Mouse (Mus musculus) embryonic facial prominence, embryonic 13.5 days (tissue): ENCODE results near the gene Ppp1r12b. TPM values are rescaled to one million over a fixed set of nuclear protein-coding genes. Genes with fewer than 3 reads are reported as not detected.

Experiments
- ATAC-seq: fragments of 200-750 bp; cut with Nextera tagmentation; 2 replicates; pipeline ENCODE4 v1.8.0; 2017; ENCODE audit warnings: low read depth; ENCODE audit not compliant: insufficient number of reproducible peaks, insufficient read depth, low FRiP score, low TSS enrichment
- H3K27ac ChIP-seq: fragments of 300-500 bp; sonication (generic); 2 replicates; pipeline ENCODE4 v1.5.1; 2015; ENCODE audit warnings: moderate library complexity, mild to moderate bottlenecking, inconsistent platforms
- H3K27me3 ChIP-seq: fragments of 300-500 bp; sonication (generic); 2 replicates; pipeline ENCODE4 v1.6.1; 2015; ENCODE audit warnings: mild to moderate bottlenecking, inconsistent platforms
- H3K36me3 ChIP-seq: fragments of 300-500 bp; sonication (generic); 2 replicates; pipeline ENCODE4 v1.6.1; 2015; ENCODE audit warnings: mild to moderate bottlenecking, inconsistent platforms
- H3K4me1 ChIP-seq: fragments of 300-500 bp; sonication (generic); 2 replicates; pipeline ENCODE4 v1.6.1; 2015; ENCODE audit warnings: inconsistent platforms
- H3K4me2 ChIP-seq: fragments of 300-500 bp; sonication (generic); 2 replicates; pipeline ENCODE4 v1.6.1; 2015; ENCODE audit warnings: moderate library complexity, mild to moderate bottlenecking, inconsistent platforms
- H3K4me3 ChIP-seq: fragments of 300-500 bp; sonication (generic); 2 replicates; pipeline ENCODE4 v1.5.1; 2015; ENCODE audit warnings: mild to moderate bottlenecking, inconsistent platforms
- H3K9ac ChIP-seq: fragments of 300-500 bp; sonication (generic); 2 replicates; pipeline ENCODE4 v1.6.1; 2015; ENCODE audit warnings: mild to moderate bottlenecking, inconsistent platforms
- H3K9me3 ChIP-seq: fragments of 300-500 bp; sonication (generic); 2 replicates; pipeline ENCODE4 v1.6.1; 2016; ENCODE audit warnings: inconsistent platforms
- WGBS: fragments of 180-500 bp; shearing (Covaris S2); methylation state at CpG from one replicate; pipeline ENCODE4 v1.1.7; 2015; ENCODE audit warnings: mixed read lengths; 5-methylcytosine and 5-hydroxymethylcytosine counted together
- polyA plus RNA-seq: library from polyadenylated mRNA; unstranded; fragments of >200 nt; fragmentation: Nextera tagmentation; extraction: Ambion mirVana; gene quantifications from 2 replicates; pipeline ENCODE4 v1.2.1, GENCODE M21; 2015

The Ppp1r12b gene
- polyA plus RNA-seq, 1 experiment from 2014 or later, result 9.9 TPM

DNA sequence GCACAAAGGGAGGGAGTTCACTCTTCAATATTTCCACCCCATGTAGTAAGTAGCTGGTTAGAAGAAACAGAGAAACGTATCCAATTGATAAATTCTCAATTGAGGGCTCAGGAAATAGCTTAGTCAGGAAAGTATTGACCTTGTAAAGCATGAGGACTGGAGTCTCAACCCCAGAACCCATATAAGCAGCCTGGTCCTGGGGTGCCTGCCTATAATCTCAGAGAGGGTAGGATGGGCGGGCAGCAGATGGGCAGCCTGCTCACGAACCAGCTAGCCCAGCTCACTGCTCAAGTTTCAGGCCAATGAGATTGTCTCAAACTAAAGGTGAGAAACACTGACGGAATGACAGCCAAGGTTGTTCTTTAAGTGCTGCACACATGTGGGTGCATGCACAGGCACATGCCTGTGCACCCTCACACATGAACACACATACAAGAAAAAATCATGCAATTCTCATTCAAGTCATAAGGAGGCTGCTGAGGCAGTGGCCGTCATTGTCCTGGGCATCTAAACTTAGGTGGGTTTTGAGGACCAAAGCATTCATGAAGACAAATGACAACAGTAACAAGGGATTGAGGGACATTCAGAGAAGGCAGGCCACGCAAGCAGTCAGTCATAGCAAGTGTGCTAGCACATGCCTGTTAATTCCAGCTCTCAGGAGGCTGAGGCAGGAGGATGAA lies 137.7 kb downstream of the Ppp1r12b start:
- Histone ChIP-seq H3K9me3 (no peaks in the 10 kb centered on the region), H3K9ac (no peak overlapping the region), H3K4me3 (no peak overlapping the region), H3K4me1 (peaks cover 37% of the 10 kb centered on the region), H3K27me3 (no peaks in the 10 kb centered on the region), H3K36me3 (no peaks in the 10 kb centered on the region), H3K4me2 (no peak overlapping the region), H3K27ac (peak overlapping the region; percentile 82; the same call in 1 of the 2 replicates)
- no peak for ATAC-seq
- 87% methylated on average over 6 of the region's 6 CpGs for WGBS

DNA sequence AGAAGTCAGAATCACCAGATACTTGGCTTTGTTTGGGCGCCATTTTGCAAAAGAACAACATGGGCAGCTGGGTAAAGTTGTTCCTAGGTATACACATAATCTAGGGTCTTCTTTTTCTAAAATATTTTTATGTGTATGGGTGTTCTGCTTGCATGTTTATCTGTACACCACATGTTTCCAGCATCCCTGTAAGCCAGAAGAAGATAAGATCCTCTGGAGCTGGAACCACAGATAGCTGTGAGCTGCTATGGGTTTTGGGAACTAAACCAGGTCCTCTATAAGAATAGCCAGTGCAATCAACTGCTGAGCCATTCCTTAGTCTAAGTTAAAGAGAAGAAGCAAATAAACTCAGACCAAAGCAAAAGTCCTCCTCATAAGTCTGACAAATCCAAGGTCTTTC lies 138.6 kb downstream of the Ppp1r12b start:
- Histone ChIP-seq H3K4me2 (peak overlapping the region; percentile 2; the same call in 1 of the 2 replicates), H3K4me3 (no peak overlapping the region), H3K9ac (no peak overlapping the region), H3K27me3 (no peaks in the 10 kb centered on the region), H3K27ac (peak overlapping the region; percentile 82), H3K9me3 (no peaks in the 10 kb centered on the region), H3K4me1 (peaks cover 30% of the 10 kb centered on the region), H3K36me3 (no peaks in the 10 kb centered on the region)
- WGBS, result 87% methylated on average over 1 of the region's 1 CpGs
- ATAC-seq, result no peak

DNA sequence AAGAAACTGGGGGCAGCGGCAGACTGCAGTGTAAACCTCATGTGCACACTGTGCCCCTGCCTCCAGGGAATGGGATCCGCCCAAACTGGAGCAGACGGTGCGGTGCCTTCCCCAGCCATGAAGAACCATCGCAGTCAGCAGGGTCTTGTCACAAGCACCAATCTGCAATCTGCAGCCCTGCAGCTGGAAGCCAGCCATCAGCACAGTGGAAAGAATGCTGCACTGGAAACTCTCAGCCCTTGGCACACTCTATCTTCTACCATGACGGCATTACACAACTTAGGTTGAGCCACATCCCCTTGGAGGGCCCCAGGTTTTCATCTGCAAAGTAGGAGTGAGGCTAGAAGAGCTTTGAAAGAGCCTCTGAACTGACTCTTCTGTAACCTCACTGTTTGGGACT lies 139.1 kb downstream of the Ppp1r12b start:
- Histone ChIP-seq H3K4me3 (no peak overlapping the region), H3K9ac (no peak overlapping the region), H3K4me2 (peak overlapping the region; percentile 2; the same call in 1 of the 2 replicates), H3K4me1 (peaks cover 30% of the 10 kb centered on the region), H3K27me3 (no peaks in the 10 kb centered on the region), H3K36me3 (no peaks in the 10 kb centered on the region), H3K27ac (peak overlapping the region; percentile 82), H3K9me3 (no peaks in the 10 kb centered on the region)
- 24% methylated on average over 6 of the region's 6 CpGs for WGBS
- peak; percentile 84 for ATAC-seq

DNA sequence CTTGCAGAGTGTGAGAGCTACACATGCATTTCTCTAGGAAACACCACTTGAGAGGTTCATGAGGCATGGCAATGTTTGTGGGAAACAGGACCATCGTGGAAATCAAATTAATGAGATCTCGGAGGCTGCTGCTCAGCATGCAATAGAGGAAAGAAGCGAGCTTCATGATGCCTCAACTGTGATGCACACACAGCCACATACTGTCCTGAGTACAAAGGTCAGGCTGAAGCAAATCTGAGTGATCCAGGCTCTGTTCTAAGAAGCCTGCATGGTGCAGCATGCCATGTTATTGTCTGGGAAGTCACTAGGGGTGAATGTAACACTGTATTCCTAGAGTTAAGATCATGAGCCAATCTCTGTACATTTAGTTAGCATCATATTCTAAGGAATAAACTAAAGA lies 140.0 kb downstream of the Ppp1r12b start:
- no peak for ATAC-seq
- H3K9ac ChIP-seq, result no peak overlapping the region
- H3K27me3 ChIP-seq, result no peaks in the 10 kb centered on the region
- WGBS, result 81% methylated on average over 3 of the region's 3 CpGs
- no peak overlapping the region for H3K4me2 ChIP-seq
- H3K36me3 ChIP-seq, result no peaks in the 10 kb centered on the region; the same call in 1 of the 2 replicates
- H3K27ac ChIP-seq, result peak overlapping the region; percentile 82
- H3K4me1 ChIP-seq, result peaks cover 30% of the 10 kb centered on the region
- no peak overlapping the region for H3K4me3 ChIP-seq
- H3K9me3 ChIP-seq, result no peaks in the 10 kb centered on the region

DNA sequence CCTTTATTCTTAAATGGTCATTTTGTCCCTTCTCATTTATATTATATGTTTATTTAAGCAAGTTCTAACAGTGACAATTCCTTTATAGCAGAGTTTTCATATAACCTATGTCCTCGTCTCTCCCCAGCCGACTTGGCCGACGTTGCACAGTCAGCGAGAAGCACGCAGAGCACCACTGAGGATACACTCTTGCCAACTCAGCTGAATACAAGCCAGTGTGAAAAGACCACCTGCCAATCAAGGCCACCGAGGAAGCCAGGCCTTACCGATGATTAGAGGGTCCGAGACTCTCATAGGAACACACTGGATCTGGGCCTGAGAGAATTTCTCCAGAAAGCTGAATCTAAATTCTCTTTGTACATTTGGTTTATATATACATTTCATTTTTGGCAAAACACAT lies 150.3 kb downstream of the Ppp1r12b start:
- no peak for ATAC-seq
- no peaks in the 10 kb centered on the region for H3K9me3 ChIP-seq
- peaks cover 44% of the 10 kb centered on the region for H3K4me1 ChIP-seq
- 76% methylated on average over 9 of the region's 9 CpGs for WGBS
- no peaks in the 10 kb centered on the region; the same call in 1 of the 2 replicates for H3K36me3 ChIP-seq
- no peak overlapping the region for H3K9ac ChIP-seq
- no peak overlapping the region for H3K4me3 ChIP-seq
- H3K27ac ChIP-seq, result peak overlapping the region; percentile 39; the same call in 1 of the 2 replicates
- H3K4me2 ChIP-seq, result no peak overlapping the region
- no peaks in the 10 kb centered on the region for H3K27me3 ChIP-seq

DNA sequence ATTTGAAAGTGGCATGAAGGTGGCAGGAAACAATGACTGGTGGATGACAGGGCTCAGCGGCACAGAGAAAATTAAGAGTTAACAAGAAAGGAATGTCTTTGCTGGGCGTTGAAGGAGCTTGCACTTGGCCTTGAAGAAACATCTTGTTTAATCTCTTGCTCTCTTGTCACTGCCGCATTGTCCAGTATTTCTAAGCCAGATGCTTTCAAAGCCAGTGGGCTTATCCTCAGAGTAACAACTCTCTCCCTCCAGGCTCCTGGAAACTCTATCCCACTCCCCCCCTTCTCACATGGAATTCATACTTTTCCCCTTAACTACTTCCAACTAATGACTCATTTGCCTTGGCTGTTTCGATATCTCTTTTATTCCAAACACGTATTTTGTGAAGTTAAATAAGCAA lies 151.4 kb downstream of the Ppp1r12b start:
- Histone ChIP-seq H3K27me3 (no peaks in the 10 kb centered on the region), H3K4me3 (no peak overlapping the region), H3K9me3 (no peaks in the 10 kb centered on the region), H3K4me2 (no peak overlapping the region), H3K9ac (no peak overlapping the region), H3K27ac (peak overlapping the region; percentile 92), H3K36me3 (no peaks in the 10 kb centered on the region), H3K4me1 (peaks cover 44% of the 10 kb centered on the region)
- WGBS, result 27% methylated on average over 5 of the region's 5 CpGs
- no peak for ATAC-seq

DNA sequence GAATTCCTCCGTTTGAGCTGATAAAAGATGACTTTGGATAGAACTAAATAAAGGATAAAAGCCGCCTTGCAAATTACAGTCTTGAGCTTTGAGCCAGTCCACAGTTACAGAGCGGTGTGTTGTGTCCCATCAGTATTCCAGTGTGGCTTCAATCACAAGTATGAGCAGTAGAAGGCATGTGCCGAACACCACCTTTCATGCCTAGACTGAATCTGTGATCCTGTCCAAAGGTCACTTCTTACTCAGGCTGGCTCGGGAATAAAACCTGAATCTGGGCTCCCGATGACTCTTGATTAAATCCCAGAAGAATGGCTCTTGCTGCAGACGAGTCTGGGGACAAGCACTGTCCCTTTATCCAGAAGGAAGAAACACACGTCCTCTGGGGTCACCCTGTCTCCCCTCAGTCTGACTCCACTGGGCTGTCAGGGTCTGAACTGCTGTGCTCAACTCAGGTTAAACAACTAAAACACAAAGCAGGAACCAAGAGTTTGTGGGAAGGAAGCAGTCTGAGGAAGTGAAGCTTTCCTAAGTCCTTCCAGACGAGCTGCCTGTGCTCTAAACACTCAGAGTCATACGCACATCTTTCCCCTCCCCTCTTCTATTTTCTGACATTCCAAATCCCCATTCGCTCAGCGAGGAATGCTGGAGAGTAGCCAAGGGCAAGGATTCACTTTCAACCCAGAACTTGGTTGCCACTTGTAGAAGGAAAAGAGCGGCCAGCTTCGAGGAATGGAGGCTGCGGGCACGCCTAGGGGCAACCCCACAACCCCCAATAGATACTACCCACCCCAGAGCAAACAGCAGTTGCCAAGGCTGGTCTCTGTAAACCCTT lies 152.2 kb downstream of the Ppp1r12b start:
- ATAC-seq, result peak; percentile 37; the same call in 1 of the 2 replicates
- Histone ChIP-seq H3K4me1 (peaks cover 44% of the 10 kb centered on the region), H3K4me3 (peak overlapping the region; percentile 24), H3K9ac (peak overlapping the region; percentile 49), H3K27me3 (no peaks in the 10 kb centered on the region), H3K27ac (peak overlapping the region; percentile 92), H3K36me3 (no peaks in the 10 kb centered on the region), H3K9me3 (no peaks in the 10 kb centered on the region), H3K4me2 (peak overlapping the region; percentile 52)
- 29% methylated on average over 16 of the region's 16 CpGs for WGBS

DNA sequence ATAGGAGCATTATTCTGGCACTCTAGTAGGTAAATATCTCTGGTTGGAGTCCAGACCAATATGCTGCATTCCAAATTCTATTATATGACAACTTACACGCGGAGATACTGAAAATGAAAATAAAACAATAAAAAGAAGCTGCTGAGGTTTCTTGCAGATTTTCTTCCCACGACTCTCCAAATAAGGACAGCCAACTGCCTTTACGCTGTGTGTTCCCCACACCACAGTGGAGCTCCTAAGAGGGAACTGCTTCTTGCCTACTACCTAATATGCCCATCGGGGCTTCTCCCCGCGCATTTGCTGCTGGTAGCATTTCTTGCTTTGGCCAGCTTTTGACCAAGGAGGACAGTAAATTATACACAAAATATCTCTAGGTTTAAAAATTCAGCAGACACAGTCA lies 154.0 kb downstream of the Ppp1r12b start:
- Histone ChIP-seq H3K36me3 (no peaks in the 10 kb centered on the region), H3K27ac (peak overlapping the region; percentile 58; the same call in 1 of the 2 replicates), H3K4me3 (peak overlapping the region; percentile 24), H3K4me2 (peak overlapping the region; percentile 52), H3K9ac (no peak overlapping the region), H3K27me3 (no peaks in the 10 kb centered on the region), H3K4me1 (peaks cover 44% of the 10 kb centered on the region), H3K9me3 (no peaks in the 10 kb centered on the region)
- 80% methylated on average over 7 of the region's 7 CpGs for WGBS
- ATAC-seq, result no peak

DNA sequence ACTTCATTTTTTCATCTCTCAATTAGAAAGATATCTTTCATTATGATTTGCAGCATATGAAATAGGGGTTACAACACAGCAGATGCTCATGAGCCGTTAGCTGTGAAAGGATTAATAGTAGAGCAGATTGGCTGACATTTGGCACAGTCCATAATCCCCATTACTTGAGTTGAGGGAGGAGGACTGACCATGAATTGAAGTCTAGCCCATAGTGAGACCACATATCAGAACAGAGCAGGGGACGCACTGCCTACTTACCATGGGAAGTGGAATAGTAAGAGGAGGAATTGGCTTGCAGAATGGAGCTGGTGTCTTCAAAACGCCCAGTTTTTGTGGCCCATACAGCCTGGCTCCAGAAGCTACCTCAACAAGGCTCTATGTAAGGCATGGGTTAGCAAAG lies 159.2 kb downstream of the Ppp1r12b start:
- Histone ChIP-seq H3K9ac (no peak overlapping the region), H3K4me2 (no peak overlapping the region)
- no peak for ATAC-seq

DNA sequence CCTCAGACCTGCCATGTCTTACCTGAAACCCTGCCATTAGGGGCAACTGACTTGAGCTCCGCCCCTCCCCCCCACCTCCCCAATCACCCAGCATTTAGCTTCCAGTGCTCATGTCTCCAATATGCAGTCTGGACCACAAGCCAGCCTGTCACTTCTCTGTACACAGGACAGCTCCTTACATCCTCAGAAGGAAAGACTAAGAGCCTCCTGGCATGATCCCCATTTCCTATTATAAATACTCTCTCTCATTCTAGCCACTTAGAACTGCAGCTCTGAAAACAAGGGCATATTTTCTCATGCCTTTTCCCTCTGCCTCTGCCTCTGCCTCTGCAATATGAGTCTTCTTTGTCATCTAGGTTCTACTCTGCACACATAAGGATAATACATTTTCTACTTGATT lies 159.7 kb downstream of the Ppp1r12b start:
- no peak for ATAC-seq
- no peak overlapping the region for H3K4me3 ChIP-seq
- WGBS, result 91% methylated on average over 1 of the region's 1 CpGs
- no peak overlapping the region for H3K4me2 ChIP-seq
- no peaks in the 10 kb centered on the region for H3K9me3 ChIP-seq
- H3K27ac ChIP-seq, result no peak overlapping the region
- H3K4me1 ChIP-seq, result peaks cover 14% of the 10 kb centered on the region
- no peaks in the 10 kb centered on the region for H3K27me3 ChIP-seq
- no peak overlapping the region for H3K9ac ChIP-seq
- no peaks in the 10 kb centered on the region for H3K36me3 ChIP-seq

More for the DNA sequence above, 159.2 kb downstream of the Ppp1r12b start:
- H3K9me3 ChIP-seq, result no peaks in the 10 kb centered on the region
- no peaks in the 10 kb centered on the region for H3K27me3 ChIP-seq
- H3K27ac ChIP-seq, result no peak overlapping the region
- H3K4me1 ChIP-seq, result peaks cover 19% of the 10 kb centered on the region
- 88% methylated on average over 3 of the region's 3 CpGs for WGBS
- H3K4me3 ChIP-seq, result no peak overlapping the region
- H3K36me3 ChIP-seq, result no peaks in the 10 kb centered on the region

DNA sequence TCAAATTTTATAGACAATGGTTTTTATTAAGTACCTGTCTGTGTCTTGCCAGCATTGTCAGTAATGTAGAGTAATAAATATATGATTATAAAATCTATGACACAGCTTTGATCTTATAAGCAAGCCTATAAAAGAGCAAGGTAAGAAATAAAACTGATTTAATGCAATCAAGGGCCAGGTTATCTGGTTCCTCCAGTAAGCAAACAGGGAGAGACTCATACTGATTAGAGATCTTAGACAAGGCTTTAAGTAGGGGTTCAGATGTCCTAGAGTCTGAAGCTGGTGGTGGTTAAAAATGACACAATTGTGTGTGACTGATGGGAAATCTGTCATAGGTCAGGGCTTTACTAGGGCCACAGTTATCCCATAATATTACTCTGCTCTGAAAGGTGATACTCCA lies 164.3 kb downstream of the Ppp1r12b start:
- no peak for ATAC-seq
- Histone ChIP-seq H3K4me1 (peaks cover 23% of the 10 kb centered on the region), H3K9ac (no peak overlapping the region), H3K4me2 (no peak overlapping the region), H3K9me3 (no peaks in the 10 kb centered on the region), H3K27ac (no peak overlapping the region), H3K27me3 (no peaks in the 10 kb centered on the region), H3K4me3 (no peak overlapping the region), H3K36me3 (no peaks in the 10 kb centered on the region)
